Mouse (Mus musculus) stomach, adult 2 months (tissue): ENCODE data around the gene Glis1. TPM values are rescaled to one million over a fixed set of nuclear protein-coding genes. Genes with fewer than 3 reads are reported as not detected.

Experiments
- polyA plus RNA-seq: library from polyadenylated mRNA; depleted of rRNA; stranded (reverse); fragments of >200 nt; gene quantifications from 2 replicates; pipeline ENCODE4 v1.2.3, GENCODE M21; 2012; rRNA removed

The Glis1 gene
- 0.40 and 0.72 TPM in 2 replicates for polyA plus RNA-seq

DNA sequence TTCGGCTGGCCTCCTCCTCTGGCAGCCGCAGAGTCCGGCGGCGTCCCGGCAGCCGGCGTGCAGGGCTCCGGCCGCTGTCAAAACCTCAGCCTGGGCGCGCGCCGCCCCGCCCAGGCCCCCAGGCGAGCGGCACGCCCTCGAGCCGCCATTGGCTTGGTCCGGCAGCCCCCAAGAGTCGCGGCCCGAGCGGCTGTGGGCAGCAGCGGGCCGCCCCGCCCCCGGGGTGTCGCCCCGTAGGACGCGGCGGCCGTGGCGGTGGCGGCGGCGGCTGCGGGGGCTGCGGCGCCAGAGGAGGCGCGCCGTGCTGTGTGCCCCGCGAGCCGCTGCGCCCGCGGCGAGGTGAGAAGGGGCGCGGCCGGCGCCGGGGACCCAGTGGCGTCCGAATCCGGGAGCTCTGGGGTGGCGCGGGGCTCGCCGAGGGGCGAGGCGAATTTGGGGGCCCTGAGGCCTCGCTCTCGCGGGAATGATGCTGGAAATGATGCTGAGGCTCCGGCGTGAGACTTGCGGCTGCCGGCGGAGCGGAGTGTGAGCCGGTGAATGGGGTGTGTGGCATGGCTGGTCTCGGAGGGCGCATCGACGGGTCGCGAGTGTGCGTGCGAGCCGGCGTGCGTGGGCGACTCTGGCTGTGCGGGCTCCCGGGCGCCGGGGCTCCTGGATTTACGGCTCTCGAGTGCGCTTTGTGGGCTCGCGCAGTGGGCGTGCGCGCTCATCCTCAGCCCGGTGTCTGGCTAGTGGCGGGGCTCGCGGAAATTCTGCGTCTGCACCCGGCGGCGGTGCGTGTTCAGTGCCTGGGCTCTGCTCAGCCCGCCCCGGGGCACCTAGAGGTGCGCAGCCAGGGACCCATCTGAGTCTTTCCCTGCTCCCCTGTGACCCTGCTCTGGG lies at the start of gene Glis1:
Gene Glis1, plus strand, starts transcription at position 236 of the 882 bp plus-strand sequence.

DNA sequence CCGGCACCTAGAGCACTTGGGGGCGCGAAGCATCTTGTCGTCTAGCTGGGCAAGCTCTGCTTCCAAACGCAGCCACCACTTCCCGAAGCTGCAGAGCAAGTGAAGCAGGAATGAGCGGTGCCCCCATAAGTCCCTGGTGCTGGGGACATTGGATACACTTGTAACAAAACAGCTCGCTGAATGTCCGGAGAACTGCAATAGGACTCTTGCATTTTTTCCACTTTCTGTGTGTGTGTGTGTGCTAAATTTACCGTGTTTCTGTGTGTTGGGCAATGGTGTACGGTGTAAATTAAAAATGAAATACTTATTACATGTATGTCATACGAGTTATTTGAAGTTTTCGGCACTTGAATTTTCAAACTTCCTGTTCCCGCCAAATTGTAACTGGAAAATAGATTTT lies 249.7 kb downstream of the Glis1 start, which contains the start of gene Dmrtb1:
Gene Dmrtb1, minus strand, starts transcription at position 101 of the 400 bp plus-strand sequence.

Other genes starting within 250 kb of the Glis1 start
- gene Ldlrad1, start 225.4 kb upstream of the Glis1 start, polyA plus RNA-seq = 0.24 and 0.39 TPM in 2 replicates
- gene Lrrc42, start 181.1 kb upstream of the Glis1 start, polyA plus RNA-seq = 5.4 and 10.1 TPM in 2 replicates
- 0.19 and 0.42 TPM in 2 replicates for gene Hspb11, start 181.0 kb upstream of the Glis1 start, polyA plus RNA-seq
- gene Dio1, start 127.4 kb upstream of the Glis1 start, polyA plus RNA-seq = 1.8 and 4.1 TPM in 2 replicates
- 27.2 and 27.7 TPM in 2 replicates for gene Yipf1, start 120.2 kb upstream of the Glis1 start, polyA plus RNA-seq
- 3.4 and 3.7 TPM in 2 replicates for gene Ndc1, start 66.8 kb upstream of the Glis1 start, polyA plus RNA-seq
- not detected in 2 replicates for gene Dmrtb1, start 249.6 kb downstream of the Glis1 start, polyA plus RNA-seq